Mouse (Mus musculus) c-Kit-positive CD71-positive TER-119-positive erythroid progenitor cells, embryonic 14.5 days (primary cell): ENCODE data around the gene Rnaseh2c.

ENCODE experiments used
- DNase-seq: peaks from one replicate; pipeline ENCODE4 v3.0.0-alpha.2; 2013; ENCODE audit warnings: low spot score

The Rnaseh2c gene

DNA sequence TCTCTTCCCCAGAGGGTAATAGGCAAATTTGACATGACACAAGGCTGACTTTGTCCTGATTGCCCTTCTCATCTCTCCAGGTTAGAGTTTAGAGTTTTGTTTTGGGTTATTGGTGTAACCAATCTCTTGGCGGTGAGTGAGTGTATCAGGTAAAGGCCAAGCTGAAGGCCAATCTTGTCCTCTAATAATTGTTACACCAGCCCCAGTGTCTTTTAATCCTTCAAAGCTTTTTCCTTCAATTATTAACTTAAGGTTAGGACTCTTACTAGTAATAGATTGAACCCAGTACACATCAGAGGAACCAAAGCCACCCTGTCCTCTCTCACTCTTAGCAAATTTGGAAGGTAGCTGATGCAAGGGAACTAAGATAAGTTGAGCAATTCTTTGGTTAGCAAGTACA lies 26.3 kb upstream of the Rnaseh2c start:
- DNase-seq = no peak

DNA sequence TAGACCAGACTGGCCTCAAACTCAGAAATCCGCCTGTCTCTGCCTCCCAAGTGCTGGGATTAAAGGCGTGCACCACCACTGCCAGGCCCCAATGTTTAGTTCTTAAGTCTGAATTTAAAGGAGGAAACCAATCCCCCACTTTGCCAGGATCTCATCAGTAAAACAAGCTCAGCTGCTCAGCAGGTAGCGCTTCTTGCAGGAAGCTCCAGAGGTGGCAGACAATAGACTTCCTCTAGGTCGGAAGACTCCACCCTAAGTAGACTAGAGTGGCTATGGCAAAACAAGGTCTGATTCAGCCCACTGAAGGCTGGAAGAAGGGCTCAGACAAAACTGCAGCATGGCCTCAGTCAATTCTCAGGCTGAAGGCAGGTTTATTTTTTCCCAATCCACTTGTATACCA lies 21.7 kb upstream of the Rnaseh2c start:
- DNase-seq = no peak

DNA sequence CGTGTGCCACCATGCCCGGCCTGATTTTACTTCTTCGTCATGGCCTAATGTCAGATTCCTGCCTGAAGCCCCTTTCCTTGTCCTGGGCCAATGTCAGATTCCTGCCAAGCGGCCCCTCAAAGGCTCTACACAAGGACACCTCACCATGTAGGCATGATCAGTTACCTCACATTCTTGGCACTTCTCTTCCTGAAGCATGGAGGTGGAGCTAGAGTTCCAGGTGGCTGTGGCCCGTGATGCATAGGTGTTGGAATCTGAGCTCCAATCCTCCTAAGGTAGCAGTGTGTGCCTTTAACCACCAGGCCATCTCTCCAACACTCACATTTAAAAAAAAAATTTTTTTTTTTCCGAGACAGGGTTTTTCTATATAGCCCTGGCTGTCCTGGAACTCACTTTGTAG lies 20.9 kb upstream of the Rnaseh2c start:
- DNase-seq = no peak

DNA sequence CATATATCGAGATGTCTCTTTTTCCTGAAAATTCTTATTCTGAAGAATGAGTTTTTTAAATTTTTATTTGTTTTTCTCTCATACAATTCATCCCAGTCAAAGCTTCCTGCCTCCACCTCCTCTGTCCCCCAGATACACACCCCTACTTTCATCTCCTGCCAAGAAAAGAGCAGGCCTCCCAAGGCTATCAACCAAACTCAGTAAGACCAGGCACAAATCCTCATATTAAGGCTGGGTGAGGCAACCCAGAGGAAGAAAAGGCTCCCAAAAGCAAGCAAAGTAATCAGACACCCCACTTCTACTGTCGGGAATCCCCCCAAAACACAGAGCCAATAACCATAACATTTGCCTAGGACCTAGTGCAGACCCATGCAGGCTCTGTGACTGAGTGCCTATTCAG lies 19.7 kb upstream of the Rnaseh2c start:
- no peak for DNase-seq

DNA sequence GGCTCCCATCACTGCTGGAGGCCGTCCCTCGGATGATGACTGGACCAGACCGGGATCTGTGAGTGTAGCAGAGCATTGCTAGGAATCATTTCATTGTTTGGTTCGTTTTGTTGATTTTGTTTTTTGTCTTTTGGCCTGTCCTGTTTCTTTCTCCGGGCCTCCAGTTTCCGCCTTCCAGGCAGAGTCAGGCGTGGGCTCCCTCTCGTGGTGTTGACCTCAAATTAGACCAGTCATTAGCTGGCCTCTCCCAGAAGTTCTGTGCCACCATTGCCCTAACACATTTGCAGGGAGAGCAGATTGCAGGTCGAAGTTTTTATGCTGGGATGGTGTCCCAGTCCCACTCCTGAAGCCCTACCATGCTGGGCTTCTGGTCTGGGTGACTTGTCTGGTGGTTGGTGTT lies 12.5 kb upstream of the Rnaseh2c start:
- DNase-seq = no peak

DNA sequence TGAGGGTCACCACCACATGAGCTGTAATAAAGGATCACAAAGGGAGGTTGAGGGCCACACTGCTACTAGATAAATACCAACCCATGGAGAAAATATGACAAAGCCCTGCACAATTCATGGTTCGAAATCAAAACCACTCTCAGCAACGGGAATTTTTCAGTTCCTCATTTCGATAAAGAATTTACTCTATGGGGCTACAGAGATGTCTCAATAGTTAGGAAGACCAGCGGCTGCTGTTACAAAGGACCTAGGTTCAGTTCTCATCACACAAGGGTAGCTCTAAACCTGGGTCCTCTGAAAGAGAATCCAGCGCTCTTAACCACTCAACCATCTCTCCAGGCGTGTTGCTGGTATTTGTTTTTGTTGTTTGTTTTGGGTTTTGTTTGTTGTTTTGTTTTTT lies 9.8 kb upstream of the Rnaseh2c start:
- DNase-seq = no peak

DNA sequence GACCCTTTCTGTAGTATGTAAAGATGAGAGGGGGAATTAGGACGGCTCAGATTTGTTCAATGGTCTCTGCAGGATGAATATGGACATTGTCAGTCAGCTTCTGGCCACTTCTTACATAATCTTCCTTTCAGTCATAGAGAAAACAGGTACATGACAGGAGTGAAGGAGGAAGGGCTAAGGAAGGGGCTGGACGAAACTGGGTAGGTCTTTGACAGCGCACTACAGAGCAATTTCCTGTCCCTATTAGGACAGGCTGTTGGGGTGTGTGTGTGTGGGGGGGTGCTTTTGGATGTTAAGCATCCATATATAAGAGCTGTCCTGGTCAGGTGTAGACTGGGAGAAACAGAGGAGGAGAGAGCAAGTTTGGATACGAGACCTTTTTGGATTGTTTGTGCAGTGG lies 2.4 kb upstream of the Rnaseh2c start:
- no peak for DNase-seq

DNA sequence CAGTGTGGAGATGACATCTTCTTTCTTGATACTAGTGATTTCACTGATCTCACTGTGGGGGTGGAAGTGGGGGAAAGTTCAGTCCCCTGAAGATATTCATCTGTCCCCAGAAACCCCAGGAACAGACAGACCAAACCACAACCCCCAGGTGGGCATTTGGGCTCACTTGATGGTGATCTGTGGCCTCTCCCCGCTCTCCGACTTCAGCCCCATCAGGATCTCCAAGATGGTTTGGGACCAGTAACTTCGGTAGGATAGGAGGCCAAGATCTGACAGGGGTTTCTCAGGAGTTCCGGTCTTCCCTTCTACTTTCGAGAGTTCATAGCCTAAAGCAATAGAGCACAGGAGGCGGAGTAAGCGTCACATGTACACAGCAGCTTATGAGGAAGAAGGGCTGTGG lies 2.0 kb downstream of the Rnaseh2c start:
- no peak for DNase-seq

DNA sequence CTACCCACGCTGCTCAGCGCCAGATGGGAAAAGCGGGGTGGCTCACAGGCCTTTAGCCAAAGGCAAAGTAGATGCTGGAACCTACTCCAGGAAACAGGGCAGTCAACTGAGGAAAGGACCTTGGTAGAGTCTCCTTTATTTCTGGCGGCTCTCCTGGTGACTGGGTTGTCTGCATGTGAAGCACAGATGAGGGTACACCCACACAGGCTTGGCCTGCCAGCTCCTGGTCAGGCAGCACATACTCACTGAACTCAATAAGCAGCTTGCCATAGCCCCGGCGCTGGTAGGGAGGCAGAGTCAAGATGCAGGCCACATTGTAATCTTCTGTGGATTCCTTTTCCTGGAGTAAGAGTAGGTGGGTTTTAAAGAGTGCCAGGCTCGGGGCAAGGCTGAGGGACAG lies 3.5 kb downstream of the Rnaseh2c start:
- no peak for DNase-seq

DNA sequence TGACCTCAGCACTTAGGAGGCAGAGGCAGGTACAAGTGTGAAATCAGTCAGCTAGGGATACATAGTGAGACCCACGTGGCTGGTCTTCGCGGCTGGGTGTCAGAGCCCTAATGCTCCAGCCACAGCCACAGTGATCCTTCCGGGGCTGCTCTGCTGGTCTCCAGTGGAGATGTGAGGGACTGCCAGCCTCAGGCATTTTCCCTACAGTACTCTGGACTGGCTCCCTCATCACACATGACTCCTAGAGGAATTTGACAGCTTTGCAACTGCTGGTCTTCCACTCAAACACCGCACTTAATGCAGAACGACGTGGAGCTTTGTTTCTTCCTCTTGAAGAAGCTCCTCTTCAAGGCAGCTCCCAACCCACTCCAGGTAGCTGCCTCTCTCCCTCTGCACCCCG lies 4.5 kb downstream of the Rnaseh2c start:
- DNase-seq = no peak

DNA sequence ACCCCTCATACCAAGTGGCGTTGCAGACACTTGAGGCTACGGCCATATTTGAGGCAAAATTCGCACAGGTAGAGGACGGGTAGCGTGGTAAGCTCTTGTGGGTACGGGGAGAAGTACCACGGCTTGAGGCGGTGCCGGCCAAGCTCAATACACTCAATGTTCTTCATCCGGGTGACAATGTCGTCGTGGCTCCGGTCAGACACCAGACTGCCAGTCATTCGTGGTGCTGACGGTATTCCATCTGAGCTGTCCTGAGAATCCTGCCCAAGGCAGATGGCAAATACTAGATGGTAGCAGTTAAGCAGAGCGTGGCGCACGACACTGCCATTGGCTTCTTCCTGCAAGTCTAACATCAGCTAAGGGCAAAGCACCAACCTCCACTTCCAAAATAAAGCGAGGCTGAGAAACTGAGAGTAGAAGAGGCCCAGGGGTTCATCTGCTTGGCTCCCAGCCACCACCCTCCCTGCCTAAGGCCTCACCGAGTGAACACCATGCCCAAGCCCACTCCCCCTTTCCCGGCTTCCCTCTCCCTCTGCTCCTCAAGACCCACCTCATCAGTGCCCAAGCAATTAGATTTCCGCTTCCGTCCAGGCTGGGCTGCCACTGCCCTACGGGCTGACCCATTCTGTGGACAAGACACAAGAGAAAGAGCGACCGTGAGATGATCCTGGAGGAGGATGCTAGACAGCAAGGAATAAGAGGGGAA lies 6.2 kb downstream of the Rnaseh2c start:
- no peak for DNase-seq

DNA sequence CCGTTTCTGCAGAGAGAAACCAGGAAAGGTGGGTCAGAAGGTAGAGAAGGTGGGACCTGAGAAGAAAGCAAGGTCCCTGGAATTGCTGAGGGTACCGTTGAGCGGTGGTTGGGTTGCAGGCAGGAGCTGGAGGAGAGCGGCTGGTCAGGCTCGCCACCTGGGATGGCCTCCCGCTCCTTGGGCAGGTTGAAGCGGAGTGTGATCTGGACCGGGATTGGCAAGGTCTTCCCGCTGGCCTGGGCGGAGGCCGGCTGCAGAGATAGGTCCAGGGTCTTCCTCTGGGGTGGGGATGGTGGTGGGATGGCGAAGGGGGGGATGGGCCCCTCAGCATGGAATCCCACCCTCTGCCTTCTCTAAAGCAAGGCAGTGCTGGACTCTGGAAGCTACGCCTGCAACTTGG lies 7.0 kb downstream of the Rnaseh2c start:
- DNase-seq = no peak

DNA sequence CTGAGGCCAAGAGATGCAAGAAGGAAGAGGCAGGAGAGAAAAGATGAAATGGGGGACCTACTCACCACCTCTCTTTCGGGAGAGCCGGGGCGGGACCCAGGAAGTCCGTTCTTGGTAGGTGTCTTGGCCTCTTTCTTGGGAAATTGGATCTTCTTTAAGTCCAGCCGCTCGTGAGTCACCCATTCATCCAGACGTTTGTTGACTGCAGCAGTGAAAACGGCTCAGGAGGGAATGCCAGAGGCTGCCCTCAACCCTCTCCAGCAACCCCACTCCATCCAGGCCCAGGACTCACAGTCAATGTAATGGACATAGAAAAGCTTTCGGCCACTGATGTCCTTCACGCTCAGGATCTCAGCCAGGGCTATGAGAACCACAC lies 7.5 kb downstream of the Rnaseh2c start:
- no peak for DNase-seq

DNA sequence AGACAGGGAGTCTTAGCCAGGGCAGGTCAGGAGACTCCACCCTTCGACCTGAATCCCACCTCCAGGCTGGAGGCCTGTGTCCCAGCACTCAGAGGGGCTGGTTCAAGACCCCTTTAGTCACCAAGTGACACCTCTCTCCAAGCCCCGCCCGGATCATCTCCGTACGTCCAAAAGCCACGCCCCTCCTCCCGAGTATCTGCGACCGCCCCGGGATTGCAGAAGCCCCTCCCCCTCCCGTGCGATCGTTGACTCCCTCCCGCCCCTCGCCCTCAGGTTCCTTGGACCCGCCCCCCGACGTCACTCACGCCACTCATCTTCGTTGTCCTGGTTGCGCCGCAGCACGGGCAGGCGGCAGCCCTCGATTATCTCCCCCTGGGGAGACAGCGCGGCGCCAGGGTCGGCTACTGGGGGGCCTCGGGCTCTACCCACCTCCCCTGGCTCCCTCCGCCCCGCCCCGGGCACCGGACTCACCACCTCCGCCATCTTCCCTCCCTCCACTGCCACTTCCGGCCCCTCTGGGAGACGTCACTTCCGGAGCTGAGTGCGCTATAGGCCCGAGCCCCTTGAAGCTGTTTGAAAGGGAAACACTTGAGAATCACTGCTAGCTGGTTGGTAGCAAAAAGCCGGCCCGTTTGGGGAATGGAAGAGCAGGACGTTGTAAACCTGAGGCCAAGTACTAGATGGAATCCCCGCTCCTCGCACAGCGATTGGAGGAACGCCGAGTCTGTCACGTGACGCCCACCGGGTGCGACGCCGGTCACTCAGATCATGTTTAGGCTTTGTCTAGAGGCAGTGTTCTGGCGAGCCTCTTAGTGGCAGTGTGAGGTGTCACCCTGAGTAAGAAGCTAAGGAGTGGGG lies 8.1 kb downstream of the Rnaseh2c start, which contains the start of gene Kat5:
Kat5 (minus strand) TSS at position 691 of the 858 bp plus-strand sequence.
- DNase-seq = peak; percentile 86

DNA sequence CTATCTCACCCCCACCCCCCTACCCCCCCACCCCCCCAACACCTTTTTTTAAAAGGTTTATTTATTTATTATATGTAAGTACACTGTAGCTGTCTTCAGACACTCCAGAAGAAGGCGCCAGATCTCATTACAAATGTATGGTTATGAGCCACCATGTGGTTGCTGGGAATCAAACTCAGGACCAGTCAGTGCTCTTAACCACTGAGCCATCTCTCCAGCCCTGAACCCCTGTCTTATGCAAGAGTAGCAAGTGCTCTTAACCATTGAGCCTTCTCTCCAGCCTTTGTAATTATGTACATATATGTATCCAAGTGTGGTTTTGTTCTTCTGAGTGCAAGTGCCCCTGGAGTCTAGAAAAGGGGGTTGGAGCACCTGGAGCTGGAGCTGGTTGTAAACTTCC lies 10.3 kb downstream of the Rnaseh2c start:
- no peak for DNase-seq

DNA sequence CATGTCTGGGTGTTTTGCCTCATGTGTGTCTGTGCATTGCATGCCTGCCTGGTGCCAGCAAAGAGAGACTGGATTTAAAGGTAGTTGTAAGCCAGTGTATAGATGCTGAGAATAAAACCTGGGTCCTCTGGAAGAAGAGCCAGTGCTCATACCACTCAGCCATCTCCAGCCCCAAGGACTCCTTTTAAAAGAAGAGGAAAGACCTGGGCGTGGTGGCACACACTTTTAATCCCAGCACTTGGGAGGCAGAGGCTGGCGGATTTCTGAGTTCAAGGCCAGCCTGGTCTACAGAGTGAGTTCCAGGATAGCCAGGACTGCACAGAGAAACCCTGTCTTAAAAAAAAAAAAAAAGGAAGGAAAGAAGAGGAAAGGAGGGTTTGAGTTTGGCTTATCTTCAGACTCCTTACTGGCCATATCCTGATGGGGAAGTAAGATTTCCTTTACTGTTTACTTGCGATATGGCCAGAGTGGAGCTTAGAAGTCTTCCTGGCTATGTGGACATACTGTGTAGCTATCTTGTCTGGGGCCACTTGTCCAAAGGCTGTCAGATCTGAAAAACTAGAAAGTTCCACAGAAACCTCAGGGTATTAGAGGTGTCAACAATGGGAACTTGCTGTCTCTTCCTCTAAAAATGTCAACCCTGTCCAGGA lies 11.2 kb downstream of the Rnaseh2c start:
- DNase-seq = no peak

DNA sequence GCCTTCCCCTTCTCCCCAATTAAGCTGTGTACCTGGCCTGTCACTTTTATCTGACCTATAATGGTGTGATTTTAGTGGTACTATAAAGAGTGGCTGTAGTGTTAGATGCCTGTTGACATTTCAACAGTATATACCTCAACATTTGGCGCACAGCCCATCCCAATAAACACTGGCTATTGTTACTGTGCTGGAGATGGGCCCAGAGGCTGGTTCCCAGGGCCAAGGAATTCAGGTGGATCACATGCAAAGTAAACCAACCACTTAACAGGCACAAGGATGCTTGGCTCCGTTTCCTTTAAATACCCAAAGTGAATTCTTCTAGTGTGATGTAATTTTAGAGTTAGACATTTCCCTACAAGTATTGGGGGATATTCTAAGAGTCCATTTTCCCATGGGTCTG lies 13.3 kb downstream of the Rnaseh2c start:
- DNase-seq = no peak

DNA sequence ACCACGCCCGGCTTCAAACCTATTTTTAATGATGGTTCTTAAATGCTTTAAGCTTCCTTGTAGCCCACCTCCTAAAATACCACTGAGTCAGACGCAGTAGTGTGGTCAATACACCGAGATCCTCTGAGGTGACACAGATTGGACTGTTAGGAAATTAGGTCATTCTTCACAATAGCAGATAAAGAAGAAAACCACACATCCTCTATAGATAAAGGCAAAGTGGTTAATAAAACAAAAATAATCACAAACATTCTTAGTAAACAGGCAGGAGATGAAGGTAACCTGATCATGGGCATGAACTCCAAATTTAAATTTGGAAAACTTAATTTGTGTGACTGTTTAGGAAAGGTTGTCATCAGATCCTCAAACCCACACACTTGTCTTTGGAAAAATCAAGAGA lies 18.3 kb downstream of the Rnaseh2c start:
- DNase-seq = no peak

DNA sequence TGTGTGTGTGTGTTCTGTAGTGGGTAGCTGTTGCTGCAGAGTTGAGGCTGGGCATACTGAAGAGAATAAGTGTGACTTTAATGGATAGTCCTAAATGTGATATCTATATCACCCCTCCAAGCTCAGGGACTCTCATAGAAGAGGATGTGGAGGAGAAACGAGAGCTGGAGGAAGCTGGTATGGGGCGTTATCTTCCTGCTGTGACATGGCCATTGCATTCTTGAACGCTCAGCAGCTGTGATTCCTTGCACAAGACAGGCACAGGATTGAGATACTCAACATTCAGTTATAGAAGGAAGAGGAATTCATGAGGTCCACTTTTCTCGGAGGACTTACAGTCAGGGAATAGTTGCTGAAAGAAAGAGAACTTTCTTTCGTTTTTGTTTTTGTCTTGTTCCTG lies 20.2 kb downstream of the Rnaseh2c start:
- no peak for DNase-seq

DNA sequence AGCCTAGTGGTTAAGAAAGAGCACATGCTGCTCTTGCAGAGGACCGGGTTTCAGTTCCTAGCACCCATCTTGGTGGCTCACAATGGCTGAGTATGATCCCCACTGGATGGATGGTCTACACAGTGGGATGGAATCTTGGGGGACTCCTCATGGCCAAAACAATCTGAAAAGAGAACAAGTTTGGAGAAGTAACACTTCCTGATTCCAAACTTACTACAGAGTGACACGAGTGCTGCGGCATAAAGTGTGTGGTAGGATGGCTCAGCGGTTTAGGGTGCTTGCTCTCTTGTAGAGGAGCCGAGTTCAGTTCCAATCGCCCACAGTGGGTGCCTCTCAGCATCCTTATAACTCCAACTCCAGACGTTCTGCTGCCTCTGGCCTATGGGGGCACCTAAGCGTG lies 23.6 kb downstream of the Rnaseh2c start:
- DNase-seq = no peak

DNA sequence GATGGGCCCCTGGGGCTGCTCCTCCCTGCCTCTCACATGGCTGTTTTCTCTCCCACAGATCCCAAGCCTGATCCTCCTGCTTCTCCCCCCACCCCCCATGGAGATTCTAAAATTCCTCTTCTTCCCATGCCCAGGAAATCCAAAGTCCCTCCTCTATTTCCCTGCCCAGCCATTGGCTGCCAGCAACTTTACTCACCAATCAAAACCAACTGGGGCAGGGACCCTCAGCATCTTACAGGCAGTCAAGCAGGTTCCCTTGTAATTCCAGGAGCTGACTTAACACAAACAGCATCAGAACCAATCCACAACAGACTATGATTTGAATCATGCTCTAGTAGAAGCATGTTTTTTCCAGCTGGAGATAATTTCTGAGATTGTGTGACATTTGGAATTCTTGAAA lies 28.2 kb downstream of the Rnaseh2c start:
- DNase-seq = no peak

DNA sequence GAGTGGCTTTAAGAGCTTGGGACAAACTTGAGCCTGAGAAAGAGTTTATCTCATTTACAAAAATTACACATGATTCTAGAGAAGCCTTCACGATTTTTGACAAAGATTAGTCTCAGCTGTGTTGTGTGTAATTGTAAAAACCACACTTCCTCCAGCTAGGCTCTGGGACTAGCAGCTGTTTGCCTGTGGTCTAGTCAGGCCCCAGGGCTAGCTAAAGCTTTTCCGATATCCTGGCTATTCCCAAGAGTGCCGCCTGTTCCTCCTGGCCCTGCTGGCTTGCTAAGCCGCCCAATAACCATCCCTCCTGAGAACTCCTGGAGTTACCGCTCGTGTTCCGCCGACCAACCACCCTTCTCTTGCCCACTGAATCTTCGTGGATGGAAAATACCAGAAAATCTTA lies 30.4 kb downstream of the Rnaseh2c start:
- DNase-seq = no peak

DNA sequence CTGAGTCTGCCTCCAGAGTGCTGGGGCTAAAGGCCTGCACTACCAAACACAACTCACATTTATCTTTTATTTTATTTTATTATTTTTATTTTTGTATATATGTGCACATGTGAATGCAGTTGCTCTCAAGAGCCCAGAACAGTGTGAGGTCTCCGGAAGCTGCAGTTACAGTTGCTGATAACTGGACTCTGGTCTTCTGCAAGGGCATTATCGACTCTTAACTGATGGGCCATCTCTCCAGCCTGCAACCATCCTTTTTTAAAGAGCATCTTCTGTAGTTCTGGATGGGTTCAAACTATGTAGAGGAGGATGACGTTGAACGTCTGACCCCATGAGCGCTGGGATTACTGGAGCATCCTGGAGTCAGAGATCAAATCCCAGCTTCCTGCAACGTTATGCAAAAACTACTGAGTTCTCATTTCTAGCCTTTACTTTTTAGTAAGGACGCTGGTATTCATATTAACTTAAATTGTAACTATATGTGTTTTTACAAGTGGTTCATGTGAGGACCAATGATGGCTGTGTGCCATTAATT lies 34.4 kb downstream of the Rnaseh2c start:
- DNase-seq = no peak
